Mouse (Mus musculus): ENCODE results near the gene Zfp819.
"Not testable (repeated sequence)": the region's sequence is repeated elsewhere in the genome, so short reads cannot be mapped to it uniquely, and the experiment has no call there.

The Zfp819 gene

DNA sequence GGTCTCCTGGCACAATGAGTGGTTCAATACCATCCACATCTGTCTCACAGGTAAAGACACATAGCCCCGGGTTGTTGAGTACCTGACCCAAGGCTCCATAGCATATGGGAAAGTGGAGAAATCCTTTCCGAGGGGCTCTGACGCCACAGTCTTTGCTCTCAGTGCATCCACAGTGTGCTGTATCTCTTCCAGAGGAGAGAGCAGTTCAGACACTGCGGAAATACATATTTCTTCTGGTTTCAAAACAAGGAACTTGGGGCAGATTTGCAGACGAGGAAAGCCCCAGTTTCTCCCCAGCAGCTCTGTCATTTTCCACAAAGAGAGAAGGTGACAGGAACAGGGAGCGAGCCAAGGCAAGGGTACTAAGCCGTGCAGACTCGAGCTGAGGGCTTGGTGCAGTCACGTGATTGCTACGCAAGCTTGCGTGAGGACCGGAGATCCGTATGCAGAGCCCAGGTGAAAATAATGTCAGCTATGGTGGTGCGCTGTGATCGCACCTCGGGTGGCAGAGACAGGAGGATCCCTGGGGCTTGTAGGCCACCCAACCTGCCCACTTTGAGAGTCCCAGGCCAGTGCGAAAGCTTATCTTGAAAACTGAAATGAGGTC lies 36.2 kb downstream of the Zfp819 start:
- no peak for DNase-seq (ENCODE audit: low read depth)

DNA sequence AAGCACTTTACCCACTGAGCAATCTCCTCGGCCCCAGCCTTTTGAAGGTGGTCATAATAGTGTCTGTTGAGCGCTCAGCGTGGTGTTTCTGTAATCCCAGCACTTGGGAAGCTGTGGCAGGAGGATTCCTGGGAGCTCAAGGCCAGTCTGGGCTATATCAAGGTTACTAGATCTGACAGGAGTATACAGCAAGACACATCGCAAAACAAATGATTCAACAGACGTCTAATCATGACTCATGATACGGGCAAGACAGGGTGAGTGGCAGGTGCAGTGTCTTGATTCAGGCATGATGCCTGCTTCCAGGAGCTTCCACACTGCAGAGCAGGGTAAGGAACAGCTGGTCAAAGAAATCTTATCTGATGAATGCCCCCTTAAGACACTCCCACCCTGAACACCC lies 45.7 kb downstream of the Zfp819 start:
- DNase-seq (ENCODE audit: low read depth): no peak

DNA sequence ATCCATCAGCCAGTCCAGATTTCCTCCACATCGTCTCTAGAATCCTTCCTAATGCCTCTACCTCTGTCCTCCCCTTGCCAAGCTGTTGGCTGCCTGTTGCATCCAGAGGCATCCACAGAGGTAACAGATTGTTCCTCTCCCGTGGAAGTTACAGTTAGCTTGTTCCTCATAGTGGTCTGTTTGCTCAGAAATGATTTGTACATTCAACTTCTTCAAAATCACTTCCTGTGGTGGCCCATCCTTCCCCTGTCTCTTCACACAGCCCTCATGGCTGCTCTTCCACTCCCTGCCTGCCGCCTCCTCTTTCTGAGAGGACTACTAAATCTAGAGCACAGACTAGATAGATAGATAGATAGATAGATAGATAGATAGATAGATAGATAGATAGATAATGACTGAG lies 47.5 kb downstream of the Zfp819 start:
- no peak for DNase-seq (ENCODE audit: low read depth)

DNA sequence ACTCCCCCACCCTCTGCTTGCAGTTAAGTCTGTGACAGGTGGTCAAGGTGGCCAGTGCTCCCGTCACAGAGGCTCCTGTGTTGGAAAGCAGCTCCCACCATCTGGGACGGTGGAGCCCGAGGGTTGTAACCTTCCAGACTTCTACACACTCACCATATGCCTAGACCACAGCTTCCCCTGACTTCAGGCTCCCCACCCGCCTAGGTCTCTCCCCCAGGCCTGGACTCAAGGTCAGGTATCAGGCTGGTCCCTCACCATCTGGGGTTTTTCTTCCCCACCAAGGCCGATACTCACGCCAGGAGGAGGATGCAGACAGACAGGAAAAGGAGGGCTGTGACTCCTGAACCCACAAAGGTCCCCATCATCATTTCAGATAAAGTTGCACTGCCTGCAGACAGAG lies 49.3 kb downstream of the Zfp819 start:
- no peak for DNase-seq (ENCODE audit: low read depth)

DNA sequence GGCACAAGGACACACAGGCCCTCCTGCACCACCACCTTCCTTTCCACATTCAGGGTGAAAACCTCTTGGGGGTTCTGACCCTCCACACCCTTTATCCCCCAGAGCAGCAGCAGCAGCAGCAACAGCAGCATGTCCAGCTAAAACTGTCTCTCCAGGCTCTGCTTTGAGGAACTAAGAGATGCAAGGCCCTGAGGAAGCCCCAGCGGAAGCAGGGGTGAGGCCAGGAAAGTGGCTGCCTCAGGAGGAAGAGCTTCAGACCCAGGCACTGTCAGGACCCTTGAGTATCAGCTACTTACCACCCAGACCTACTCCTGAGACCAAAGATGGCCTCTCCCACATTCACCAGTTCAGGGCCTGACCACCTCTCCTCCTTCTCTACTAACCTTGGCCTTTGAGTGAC lies 53.0 kb downstream of the Zfp819 start, which contains the start of gene Siglece:
TSS of gene Siglece (minus strand) at position 160 of the 400 bp plus-strand sequence.
- DNase-seq (ENCODE audit: low read depth): no peak

DNA sequence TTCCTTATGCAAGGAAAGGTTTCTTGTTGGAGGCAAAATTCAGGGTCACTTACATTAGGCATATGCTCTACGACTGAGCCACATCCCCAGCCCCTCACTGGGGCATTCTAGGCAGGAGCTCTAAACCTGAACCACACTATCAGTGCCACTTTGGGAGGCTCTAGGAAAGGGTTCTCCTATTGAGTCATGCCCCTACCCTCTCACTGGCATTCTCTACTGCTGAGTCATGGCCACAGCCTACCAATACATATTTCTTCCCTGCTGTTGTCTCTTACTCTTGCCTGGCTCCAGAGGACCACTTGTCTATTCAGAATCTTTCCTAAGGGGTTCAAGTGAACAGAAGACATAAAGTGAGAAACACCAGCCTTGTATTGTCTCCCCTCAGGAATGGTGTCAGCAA lies 55.8 kb downstream of the Zfp819 start:
- DNase-seq (ENCODE audit: low read depth): peak; percentile 36

DNA sequence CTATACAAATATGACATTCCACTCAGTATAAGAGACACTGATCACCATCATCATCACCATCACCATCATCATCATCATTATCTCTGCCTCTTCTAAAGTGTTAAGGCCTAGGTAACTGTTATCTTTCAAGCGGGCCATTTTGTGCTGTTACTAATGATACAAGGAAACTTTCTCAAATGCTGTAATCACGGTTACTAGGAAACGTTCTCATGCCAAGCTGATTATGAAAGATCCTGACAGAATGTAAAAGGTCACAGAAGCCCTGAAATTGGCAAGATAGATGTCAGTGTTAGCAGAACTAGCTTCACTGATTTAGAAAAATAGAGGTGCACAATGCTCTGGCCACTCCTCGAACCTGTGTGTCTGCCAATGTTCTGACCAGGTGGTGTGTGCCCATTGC lies 60.3 kb downstream of the Zfp819 start:
- DNase-seq (ENCODE audit: low read depth): not testable (repeated sequence)
